Mouse (Mus musculus): ENCODE results near the gene Adgrg5. TPM values are rescaled to one million over a fixed set of nuclear protein-coding genes. Genes with fewer than 3 reads are reported as not detected.

Adgrg5 gene
- total RNA-seq, 2 experiments from 2014 or later = 0.31 to 0.42 TPM

DNA sequence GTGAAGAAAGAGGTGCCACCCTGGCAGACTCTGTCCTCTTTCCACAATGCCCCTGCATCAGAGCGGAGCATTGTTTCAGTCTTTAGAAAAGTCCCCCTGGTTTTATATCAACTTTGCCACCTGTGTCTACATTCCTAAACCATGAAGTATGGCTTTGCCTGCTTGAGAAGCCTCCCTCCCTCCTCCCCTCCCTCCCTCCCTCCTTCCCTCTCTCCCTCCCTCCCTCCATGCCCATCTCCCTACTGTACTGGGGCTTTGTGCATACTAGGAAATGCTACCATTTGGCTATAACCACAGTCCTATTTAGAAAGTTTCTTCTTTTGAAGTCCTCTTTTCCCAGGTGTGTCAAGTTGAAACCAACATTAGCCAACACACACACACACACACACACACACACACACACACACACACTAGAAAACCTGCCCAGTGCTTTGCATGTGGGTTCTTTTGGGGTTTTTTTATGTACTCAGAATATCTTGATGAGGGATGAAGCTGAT, 32.6 kb downstream of the Adgrg5 start:
- DNase-seq = no peak

DNA sequence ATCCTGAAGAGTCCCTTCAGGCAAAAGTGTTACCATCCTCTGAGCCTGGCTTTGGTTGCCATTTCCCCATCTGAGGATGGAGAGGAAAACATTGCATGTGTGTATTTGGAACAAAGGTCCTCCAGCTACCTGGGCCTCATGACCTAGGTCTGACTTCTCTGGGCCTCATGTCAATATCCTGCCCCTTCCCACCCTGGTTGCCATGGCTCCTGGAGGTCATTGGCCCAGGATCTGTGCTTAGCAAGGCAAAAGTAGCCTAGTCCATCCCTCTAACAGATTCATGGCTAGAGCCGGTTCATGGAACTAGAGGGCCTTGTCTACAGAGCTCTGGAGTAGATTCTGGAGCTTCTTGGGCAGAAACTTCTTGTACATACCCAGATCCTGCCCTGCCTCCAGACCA, 38.7 kb downstream of the Adgrg5 start:
- no peak for DNase-seq
- intact Hi-C loops (cut with DNase I) = no loop called here

More for the DNA sequence above, 32.6 kb downstream of the Adgrg5 start:
- intact Hi-C loops (cut with DNase I) = no loop called here

DNA sequence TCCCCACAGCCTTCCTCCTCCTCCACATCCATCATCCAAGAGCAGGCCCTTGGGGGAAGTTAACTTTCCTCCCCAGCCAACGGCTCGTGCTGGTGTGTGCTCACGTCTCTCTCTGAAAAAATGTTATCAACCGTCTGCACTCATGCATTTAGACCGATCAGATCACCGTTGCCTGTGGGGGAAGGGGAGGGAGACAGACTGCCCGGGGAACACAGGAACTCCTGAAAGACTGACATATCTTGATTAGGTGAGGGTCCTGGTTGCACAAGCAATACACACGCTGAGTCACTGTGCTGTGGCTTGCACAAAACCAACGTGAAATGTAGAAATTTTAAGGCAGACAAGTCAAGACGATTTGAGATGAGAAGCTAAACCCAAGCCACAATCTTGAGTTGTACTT, 41.3 kb downstream of the Adgrg5 start:
- DNase-seq = no peak
- intact Hi-C loops (cut with DNase I) = no loop called here

DNA sequence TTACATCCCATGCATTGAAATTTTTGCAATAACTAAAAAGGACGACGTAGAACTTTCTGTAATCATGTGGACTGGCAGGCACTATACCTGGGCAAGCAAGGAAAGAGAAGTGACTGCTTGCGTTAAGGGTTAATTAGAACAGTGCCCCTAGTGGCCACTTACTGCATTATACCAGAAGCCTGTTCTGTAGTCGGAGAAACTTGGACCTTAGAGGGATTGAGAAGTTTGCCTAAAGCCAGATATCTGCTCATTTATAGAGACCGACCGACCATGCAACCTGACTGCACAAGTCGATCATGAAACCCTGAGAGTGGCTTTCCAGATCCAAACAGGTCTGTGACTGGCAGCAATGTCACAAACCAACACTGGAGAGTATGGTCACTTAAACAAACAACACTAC, 43.1 kb downstream of the Adgrg5 start:
- DNase-seq = peak in 1 of 2 experiments; percentile 66
- intact Hi-C loops (cut with DNase I) = no loop called here

DNA sequence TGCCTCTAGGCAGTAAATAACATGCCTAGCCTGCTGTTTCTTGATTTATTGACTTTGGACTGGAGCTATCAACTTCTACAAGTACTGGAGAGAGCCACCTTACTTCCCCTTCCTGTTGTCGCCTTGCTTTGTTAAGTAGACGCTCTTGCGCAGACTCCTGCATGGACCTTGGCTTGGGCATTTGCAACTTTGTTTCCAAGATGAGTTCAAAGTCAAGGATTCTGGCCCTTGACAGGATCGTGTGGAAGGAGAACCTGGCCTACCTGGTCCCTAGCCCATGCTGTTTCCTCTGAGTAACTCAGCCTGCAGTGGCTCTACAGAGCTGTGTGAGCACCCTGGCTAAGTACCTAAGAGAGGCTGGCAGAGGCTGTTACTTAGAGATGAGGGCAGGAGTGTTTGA, 43.6 kb downstream of the Adgrg5 start:
- intact Hi-C loops (cut with DNase I) = no loop called here
- DNase-seq = no peak

DNA sequence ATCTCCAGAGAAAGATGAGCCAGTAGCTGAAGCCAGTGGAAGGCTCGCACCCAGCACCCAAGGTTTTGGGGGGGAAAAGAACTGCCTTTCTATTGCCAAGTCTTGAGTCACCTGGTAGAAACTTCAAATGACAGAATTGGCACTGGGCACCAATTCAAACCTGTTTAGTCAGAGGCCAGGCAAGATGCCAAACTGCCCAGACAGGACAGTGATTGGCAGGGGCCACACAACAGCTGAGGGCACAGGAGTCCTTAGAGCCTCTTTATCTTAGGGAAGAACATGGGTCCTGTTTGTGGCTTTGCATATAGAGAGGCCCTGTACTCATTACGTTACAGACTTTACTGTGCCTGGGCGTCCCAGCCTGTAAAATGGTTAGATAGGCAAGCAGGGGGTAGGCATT, 44.1 kb downstream of the Adgrg5 start:
- intact Hi-C loops (cut with DNase I) = no loop called here
- DNase-seq = peak; percentile 60 to 77

DNA sequence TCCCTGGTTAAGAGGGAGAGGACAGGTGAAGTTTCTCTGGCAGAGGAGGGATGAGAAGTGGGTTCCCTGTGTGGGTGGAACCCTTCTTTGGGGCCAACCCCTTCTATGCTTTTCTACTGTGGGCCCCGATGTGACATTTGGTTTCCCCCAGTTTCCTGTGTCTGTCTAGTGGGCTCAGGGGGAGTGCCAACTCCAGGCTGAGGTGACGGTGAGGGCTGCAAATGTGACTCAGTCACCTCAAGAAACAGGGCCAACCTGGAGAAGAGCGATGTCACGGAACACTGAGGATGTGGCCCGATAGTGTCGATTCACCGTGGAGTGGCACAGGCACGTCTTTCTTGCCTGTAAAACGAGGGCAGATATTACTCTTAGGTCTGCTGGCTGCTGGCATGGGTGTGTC, 49.8 kb downstream of the Adgrg5 start:
- intact Hi-C loops (cut with DNase I) = no loop called here
- no peak for DNase-seq

DNA sequence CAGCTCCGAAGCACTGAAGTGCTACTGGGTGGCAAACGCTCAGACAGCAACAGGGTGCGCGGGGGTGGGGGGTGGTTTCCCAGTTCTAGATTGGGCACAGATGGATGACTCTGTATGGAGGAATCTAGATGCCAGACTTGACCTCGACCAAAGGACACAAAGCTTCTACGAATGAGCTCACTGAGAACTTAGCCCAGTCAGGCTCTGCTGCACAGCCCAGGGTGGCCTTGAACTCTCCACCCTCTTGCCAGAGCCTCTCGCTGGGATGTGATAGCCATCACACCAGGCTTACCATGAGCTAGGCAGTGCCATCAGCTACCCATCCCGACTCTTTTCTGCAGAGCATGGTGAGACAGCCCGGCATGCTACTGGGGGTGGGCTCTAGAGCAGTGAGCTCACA, 50.3 kb downstream of the Adgrg5 start:
- no peak for DNase-seq
- intact Hi-C loops (cut with DNase I) = no loop called here

DNA sequence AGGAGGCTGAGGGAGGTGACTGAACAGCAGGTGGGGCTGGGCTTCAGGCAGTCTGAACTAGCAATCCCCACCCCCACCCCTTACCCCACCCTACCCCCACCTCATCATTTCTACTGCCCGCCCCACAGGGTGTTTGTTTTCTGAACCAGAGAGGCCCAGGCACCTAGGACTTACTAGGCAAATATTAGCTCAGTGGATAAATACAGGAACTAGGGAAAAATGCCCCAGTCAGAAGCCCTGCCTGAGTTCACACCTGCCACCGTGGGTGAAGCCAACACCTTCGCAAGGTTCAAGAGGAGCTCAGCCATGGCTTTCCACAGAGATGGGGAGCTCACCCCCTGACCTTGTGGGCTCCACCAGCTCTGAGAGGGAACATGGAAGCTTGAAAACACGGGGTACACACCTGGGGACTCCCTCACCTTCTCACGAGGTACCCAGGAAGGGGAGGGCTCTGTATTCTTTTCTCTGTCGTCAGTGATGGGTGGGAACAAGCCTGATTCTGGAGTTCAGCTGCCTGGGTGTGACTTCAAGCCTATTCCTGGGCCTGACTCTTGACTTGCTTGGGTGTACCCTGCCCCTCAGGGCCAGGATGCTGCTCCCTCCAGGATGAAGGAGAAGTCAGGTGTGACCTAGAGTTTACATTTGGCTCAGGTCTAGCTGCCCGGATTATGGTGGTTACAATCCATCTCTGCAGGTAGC, 51.1 kb downstream of the Adgrg5 start, which contains the start of gene Adgrg1:
TSS of gene Adgrg1 (plus strand) at position 285 of the 699 bp plus-strand sequence.
- intact Hi-C loops (cut with DNase I) = no loop called here
- DNase-seq = no peak

DNA sequence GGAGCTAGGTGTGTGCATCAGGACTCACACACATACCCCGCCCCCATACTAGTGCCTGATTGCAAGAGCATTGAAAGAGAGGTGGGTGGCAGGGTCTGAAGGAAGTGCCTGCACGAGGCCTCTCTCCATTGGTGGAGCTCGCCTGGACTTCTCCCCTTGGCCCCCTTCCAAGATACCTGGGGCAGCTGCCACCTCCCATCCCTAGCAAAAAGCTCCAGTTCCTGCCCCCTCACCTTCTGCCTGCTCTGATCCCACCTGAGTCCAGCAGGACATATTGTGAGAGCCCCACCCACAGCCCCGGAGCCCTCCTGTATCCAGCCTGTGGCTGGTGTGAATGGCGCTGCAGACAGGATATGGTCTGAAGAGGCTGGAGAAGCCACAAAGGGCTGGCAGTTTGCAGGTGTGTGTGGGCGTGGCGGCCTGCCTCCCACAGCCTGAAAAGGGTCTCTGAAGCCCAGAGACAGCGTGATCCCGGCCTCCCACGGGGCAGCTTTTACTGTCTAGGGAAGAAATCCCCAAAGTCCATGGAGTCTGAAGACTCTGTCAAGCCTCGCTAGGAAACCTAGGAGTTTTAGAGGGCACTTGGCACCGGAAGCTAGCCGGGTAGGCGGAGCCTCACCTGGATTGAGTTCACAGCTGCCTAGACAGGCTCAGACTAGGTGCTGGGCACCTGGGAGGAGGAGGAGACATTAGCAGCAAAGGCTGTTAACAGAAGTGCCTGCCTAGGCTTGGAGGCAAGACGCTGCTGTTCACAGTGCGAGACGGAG, 53.3 kb downstream of the Adgrg5 start:
- DNase-seq = no peak
- intact Hi-C loops (cut with DNase I) = no loop called here

DNA sequence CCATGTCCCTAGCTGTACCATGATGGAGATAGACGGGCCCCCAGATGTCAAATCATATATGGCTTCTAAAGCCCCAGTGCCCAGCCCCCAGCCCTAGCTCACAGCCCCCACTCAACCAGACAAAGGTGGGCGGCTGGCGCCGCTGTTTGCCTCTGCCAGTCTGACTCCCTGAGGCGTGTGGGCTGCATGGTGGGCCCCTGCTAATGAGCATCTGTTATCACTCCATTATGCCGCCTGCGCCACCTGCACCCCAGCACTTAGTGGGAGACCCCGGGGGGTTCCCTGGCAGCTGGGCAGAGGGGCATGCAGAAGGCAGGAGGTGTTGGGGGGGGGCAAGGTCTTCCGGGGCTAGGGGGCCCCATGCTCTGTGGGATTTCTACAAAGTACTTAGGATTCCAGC, 54.6 kb downstream of the Adgrg5 start:
- intact Hi-C loops (cut with DNase I) = no loop called here
- DNase-seq = no peak

DNA sequence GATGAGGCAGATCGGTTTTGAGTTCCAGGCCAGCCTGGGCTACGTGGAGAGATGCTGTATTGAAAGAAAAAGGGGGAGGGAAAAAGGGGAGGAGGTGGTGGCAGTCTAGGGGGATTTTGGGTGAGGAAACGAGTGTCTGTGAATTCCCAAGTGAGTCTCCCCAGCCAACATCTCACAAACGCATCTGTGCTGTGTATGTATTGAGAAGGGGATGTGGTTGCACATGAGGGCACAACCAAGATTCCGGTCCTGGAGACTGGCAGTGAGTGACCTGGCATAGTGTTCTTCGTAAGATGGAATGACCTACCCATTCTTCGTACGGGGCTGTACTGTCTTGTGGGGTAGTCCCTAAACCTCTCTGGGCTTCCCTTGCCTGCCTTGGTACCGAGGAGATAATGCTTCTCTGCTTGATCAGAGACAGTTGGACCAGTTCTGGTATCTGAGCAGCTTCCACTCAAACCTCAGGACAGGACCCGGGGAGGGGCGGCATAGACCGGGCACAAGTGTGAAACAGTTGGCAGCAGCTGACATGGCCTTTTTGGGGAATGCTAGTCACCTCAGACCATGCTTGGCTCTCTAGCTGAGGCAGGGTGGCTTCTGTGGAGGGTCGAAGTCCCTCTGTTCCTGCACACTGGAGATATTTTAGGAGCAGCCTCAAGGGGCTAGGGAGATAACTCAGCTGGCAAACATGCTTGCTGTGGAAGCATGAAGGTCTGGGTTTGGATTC, 55.3 kb downstream of the Adgrg5 start:
- intact Hi-C loops (cut with DNase I) = no loop called here
- DNase-seq = no peak

DNA sequence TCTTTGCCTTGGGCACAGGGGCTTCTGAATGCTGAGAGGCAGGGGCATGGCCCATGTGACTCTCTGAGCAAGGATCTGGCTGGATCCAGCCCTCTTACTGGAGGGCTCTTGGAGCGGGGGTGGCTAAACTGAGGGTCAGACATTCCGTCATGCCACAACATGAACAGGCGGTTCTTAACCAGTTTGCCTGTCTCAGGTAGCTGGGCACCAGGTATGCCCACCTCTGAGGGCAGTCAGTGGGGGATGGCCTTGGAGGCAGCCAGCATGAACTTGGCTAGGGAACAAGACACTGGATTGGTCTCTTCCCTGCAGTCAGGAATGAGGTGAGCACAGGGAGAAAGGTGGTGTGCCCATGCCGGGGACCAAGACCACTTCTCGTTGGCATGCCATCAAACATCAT, 56.7 kb downstream of the Adgrg5 start:
- no peak for DNase-seq
- intact Hi-C loops (cut with DNase I) = no loop called here

DNA sequence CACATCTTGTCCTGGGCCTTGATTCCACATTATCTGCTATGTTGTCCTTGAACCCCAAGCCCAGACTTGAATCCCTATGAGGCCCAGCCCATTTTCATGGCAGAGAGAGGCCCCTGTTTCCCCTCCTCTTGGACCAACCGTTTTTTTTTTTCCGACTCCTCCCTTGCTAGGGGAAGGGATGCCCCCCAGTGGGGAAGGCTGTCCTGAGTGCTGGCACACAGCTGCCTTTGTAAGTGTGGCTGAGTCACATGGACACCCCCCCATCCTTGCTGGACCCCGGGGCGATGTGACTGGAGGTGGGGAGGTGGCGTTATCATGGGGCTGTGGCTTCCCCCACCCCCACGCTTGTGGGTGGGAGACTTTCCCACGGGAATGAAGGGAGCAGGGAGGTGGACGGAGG, 57.5 kb downstream of the Adgrg5 start:
- no peak for DNase-seq
- intact Hi-C loops (cut with DNase I) = no loop called here

DNA sequence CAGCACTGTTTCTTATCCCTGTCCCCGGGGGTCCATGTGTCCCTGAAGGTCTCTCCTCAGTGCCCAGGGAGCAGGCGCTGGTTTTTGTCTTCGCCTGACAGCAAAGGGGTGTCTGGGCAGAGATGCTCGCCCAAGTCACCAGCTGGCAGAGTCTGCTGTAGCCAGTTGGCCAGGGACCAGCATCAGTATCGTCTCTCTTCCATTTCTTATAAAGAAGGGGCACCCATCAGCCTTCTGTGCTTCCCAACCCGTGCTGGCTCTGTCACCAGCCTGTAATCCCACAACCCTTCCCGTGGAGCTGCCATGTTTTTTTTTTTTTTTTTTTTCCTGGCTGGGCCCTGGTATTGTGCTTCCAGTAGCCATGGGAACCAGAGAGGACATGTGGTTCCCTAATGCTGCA, 58.4 kb downstream of the Adgrg5 start:
- DNase-seq = no peak
- intact Hi-C loops (cut with DNase I) = no loop called here

DNA sequence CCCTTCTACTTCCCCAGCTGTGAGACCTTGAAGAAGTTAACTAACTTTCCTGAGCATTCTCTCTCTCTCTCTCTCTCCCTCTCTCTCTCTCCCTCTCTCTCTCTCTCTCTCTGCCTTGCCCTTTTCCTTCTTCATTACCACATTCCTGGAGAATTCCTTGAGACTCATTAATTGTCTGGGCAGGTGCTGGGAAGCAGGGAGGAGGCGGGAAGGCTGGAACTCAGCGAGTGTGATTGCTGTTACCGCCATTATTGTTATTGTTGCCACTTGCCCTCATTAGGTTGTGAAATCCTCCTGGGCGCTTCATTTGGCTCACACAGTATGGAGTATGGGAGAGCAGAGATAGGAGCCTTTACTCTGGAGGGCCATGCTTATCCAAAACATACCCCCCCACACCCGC, 59.7 kb downstream of the Adgrg5 start:
- intact Hi-C loops (cut with DNase I) = no loop called here

DNA sequence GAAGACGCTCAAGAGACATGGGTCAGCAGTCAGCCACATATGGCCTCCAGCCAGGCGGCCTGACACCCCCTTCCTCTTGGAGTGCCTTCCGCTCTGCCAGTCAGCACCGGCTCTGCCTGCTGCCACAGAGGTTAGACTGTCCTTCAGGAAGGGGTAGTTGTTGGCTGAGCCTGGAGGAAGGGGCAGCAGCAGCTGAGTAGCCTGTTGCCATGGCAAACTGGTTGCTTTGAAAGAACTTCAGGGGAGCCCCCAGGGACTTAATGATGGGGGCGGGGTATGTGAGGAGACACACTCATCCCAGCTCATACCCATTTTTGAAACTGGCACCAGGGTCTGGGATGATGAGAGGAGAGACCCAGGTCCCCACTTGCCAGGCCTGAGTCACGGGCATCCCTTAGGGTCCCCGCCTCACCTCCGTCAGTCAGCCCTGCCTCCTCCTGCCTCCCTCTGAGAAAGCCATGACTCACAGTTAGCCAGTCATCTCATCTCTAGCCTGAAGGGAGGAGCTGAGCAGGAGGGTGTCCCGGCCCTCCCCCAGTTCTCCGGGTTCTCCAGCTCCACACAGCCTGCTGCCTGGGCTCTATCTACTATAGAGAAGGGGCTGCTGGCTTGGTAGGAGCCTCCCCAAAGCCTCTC, 60.5 kb downstream of the Adgrg5 start:
- intact Hi-C loops (cut with DNase I) = no loop called here
- DNase-seq = peak; percentile 68 to 69

More for the DNA sequence above, 59.7 kb downstream of the Adgrg5 start:
- no peak for DNase-seq

DNA sequence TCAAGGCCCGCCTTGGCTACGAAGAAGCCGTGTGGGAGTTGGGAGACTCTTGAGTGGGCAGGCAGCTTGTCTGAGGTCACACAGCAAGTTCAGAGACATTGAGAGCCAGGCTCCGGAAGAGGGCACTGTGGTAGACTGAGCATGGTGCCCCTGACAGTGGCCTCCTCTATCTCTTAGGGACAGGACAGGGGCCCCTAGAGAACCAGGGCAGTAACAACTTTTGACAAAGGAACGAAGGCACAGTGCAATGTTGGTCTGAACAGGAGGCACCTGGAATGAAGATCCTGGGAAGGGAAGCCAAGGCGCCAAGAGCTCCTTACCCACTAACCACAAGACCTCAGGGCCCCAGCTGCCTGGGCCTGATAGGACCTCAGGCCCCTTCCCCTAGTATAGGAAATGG, 61.5 kb downstream of the Adgrg5 start:
- no peak for DNase-seq
- intact Hi-C loops (cut with DNase I) = no loop called here

DNA sequence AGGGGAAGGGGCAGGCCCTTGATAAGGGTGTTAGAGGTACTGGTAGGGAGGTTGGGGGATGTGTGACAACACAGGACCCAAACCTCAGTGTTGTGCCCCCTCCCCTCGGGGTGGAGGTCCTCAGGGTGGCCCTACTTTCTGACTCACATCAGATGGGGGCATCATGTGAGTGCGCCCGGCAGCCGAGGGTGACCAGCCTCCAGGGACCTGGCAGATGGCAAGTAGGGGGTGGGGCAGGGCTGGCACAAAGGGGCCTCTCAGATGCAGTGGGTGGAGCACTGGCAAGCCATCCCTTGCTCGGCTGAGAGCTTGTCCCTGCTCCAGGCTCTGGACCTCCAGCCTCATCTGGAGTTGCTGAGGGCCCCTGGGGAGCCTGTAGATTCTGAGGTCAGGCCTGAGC, 63.2 kb downstream of the Adgrg5 start:
- peak in 1 of 2 experiments; percentile 61 for DNase-seq
- intact Hi-C loops (cut with DNase I) = no loop called here

DNA sequence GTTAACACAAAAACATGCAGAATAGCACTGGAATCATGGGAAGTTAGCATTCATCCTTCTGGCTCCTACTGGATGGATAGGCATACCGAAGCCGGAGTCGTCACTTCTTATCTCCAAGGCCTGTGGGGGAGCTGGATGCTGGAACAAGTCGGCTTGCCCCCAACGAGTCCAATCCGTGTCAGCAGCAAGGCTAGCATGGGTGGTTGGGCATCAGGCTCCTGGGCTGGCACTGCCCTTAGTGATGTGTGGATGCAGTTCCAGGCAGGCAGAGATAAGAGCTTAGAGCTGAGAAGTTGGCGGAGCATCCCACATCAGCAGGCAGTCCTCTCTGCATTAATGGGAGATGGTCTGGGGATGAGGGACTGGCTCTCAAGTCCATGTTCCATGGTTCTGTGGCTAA, 64.1 kb downstream of the Adgrg5 start:
- DNase-seq = no peak
- intact Hi-C loops (cut with DNase I) = no loop called here

DNA sequence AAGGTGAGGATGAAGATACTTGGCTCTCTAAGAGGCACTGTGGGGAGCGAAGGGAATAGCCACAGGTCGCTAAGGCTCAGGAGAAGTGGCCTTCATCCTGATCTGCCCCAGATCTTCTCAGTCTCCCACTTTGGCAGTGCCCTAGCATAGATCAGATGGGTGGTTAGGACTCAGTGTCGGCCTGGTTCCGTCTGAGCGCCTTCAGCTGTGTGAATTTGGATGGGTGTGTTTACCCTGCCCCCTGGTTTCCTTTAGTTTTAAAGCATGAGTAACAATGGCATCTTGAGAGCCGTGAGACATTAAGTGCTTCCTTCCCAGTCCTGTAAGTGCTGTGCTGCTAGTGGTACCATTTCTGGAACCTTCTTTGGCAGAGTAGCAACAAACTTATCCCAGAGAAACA, 65.1 kb downstream of the Adgrg5 start:
- DNase-seq = no peak
- intact Hi-C loops (cut with DNase I) = no loop called here

All from heart, postnatal 10 days (tissue).